Mouse (Mus musculus): Measurements from ENCODE around the gene Nif3l1. TPM values are rescaled to one million over a fixed set of nuclear protein-coding genes. Genes with fewer than 3 reads are reported as not detected.

Gene Nif3l1
- 10 to 100 TPM; 20.2 to 21.5 TPM for total RNA-seq (2021)
- long read RNA-seq, transcript Nif3l1-201 (7 exons, 3,769 nt), result major isoform, 20 of 25 reads
- long read RNA-seq, partial matches to known transcripts, result 0 of 25 reads
- long read RNA-seq, other reads (novel, unspliced or antisense), result 2 of 25 reads

GRCm38 (mm10) chr1:58445143-58445722, at the start of gene Nif3l1, which contains the start of gene Ppil3:
Gene Nif3l1, plus strand, starts transcription at chr1:58445151.
Gene Ppil3, minus strand, starts transcription at chr1:58445486.
- DNase-seq (ENCODE audit: low spot score in 2 of 2), result peak; percentile 84 to 90

- no peak for DNase-seq (ENCODE audit: low spot score in 2 of 2)
Observed at GRCm38 (mm10) chr1:58395341-58395740, 49.6 kb upstream of the Nif3l1 start.

DNA sequence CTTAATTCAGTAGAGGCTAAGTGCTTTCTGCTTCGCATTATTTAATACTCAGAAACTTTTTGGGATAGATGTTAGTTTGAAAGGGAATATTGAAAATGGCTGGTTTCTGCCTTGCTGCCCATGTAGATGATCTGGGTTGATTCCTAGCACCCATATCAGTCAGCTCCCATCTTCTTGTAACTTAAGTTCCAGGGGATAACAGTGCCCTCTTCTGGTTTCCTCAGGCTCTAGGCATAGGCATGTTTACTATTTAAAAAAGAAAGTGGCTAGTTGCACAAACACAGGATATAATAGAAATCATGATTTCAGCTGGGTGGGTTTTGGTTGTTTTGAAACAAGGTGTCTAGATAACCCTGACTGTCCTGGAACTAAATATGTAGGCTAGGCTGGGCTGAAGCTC, 48.8 kb upstream of the Nif3l1 start:
- no peak for DNase-seq (ENCODE audit: low spot score in 2 of 2)

GRCm38 (mm10) chr1:58397731-58398130, 47.2 kb upstream of the Nif3l1 start:
- DNase-seq (ENCODE audit: low spot score in 2 of 2), result no peak

GRCm38 (mm10) chr1:58401396-58401795, 43.6 kb upstream of the Nif3l1 start:
- no peak for DNase-seq (ENCODE audit: low spot score in 2 of 2)

DNA sequence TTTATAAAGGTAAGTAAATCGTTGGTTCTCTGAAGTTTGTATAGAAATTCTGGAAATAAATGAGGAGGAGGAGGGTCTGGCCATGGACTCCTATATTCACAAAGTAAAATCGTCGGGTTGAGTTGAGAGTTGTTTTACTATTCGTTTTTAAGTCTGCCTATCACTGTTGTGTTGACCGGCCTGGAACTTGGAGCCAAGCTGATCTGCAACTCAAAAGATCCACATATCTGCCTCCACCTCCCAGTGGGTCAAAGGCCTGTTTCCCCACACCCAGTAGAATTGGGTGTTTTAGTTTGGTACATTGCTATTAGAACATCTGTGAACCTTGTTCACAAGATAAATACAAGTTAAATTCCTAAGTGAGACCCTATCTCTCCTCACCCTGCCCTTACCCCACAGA, 41.2 kb upstream of the Nif3l1 start:
- no peak for DNase-seq (ENCODE audit: low spot score in 2 of 2)

- no peak for DNase-seq (ENCODE audit: low spot score in 2 of 2)
Observed at GRCm38 (mm10) chr1:58407321-58407720, 37.6 kb upstream of the Nif3l1 start.

GRCm38 (mm10) chr1:58408141-58408540, 36.8 kb upstream of the Nif3l1 start:
- DNase-seq (ENCODE audit: low spot score in 2 of 2), result no peak

GRCm38 (mm10) chr1:58409553-58410197, 35.3 kb upstream of the Nif3l1 start:
- DNase-seq (ENCODE audit: low spot score in 2 of 2), result no peak

GRCm38 (mm10) chr1:58410198-58410588, 34.8 kb upstream of the Nif3l1 start:
- DNase-seq (ENCODE audit: low spot score in 2 of 2), result no peak

GRCm38 (mm10) chr1:58410776-58411175, 34.2 kb upstream of the Nif3l1 start:
- no peak for DNase-seq (ENCODE audit: low spot score in 2 of 2)

- DNase-seq (ENCODE audit: low spot score in 2 of 2), result no peak
Observed at GRCm38 (mm10) chr1:58415442-58415841, 29.5 kb upstream of the Nif3l1 start.

DNA sequence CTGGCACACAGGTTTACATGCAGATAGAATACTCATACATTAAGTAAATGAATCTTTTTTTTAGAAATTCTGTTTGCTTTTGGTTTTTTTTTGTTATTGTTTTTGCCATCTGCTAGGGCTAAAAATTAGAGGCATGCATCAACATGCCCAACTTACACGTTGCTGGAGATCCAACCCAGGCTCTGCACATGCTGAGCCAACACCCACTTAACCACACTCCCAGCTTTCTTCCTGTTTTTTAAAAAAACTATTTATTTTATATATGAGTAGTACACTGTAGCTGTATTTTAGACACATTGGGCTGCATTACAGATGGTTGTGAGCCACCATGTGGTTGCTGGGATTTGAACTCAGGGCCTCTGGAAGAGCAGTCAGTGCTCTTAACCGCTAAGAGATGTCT, 28.9 kb upstream of the Nif3l1 start:
- DNase-seq (ENCODE audit: low spot score in 2 of 2), result no peak

- no peak for DNase-seq (ENCODE audit: low spot score in 2 of 2)
Observed at GRCm38 (mm10) chr1:58420032-58420431, 24.9 kb upstream of the Nif3l1 start.

- no peak for DNase-seq (ENCODE audit: low spot score in 2 of 2)
Observed at GRCm38 (mm10) chr1:58420961-58421360, 24.0 kb upstream of the Nif3l1 start.

DNA sequence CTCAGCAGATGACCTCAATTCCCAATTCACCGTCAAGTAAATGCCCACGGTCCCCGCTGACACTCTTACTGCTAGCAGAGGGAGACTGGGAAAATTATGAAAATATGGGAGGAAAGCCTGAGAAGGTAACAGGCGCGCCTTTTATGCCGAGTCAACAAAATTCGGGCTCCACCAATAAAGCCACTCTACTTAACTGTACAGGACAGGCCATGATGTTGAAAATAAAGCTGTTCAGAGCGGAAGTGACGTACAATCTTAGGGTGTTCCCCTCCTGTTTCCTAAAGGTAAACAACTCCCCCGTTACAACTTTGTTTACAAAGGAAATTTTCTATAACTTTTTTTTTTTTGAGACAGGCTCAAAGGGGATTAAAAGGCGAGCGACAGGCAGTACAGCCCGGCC, 22.1 kb upstream of the Nif3l1 start:
- DNase-seq (ENCODE audit: low spot score in 2 of 2), result no peak

DNA sequence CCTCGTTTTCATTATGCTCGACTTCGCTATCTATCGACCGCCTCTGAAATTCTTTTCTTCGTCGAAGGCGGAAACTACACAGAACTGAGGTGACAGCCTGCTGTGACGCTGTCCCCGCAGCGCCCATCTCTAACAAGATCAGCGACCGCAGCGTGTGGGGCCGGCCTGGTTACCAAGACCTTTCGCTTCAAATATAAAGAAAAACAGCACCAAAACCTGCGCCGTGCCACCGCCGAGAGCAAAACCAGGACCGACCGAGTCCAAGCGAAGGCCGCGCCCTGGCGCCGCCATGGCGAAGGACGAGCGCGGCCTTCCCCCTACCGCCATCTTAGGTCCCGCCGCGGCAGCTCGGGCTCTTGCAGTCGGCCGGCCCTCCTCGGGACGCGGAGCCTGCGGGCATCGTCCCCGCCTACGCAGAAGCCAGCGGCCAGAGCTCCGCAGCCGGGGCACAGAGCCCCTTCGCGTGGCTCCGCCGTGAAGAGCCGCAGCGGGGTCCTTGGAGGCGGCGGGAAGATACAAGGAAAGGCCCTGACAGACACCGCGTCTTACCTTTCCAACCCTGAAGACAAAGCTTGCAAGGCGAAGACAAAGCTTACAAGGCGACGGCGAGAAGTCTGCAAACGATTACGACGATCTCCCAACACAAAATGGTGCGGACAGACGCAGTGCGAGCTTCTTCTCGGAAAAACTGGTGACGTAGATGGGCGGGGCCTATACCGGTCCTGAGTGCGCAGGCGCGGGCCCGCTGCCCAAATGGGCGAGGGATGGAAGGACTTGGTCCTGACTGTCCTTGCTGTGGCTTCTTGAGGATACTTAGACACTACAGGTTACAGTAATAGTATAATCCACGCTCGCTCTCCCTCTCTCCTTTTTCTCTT, 21.3 kb upstream of the Nif3l1 start, which contains the start of gene Clk1:
TSS of gene Clk1 (minus strand) at position 696 of the 878 bp plus-strand sequence.
- DNase-seq (ENCODE audit: low spot score in 2 of 2), result peak; percentile 99

DNA sequence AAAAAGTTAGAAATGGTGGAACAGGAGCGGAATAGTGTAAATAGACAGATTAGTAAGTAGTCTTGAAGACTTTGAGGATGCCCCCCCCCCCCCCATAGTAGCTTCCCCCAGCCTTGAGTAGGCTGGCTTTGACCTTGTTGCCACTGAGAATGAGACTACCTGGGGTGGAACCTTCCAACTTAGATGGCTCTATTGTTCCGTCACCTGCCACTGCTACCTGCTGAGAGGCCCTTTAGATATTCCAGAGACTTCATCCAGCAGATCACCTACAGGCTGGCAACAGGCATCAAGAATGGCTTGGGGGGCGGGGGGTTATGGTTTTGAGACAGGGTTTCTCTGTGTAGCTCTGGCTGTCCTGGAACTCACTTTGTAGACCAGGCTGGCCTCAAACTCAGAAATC, 20.4 kb upstream of the Nif3l1 start:
- DNase-seq (ENCODE audit: low spot score in 2 of 2), result no peak

GRCm38 (mm10) chr1:58444691-58445090, 260 bp upstream of the Nif3l1 start:
- DNase-seq (ENCODE audit: low spot score in 2 of 2), result no peak

GRCm38 (mm10) chr1:58445861-58446260, 910 bp downstream of the Nif3l1 start:
- DNase-seq (ENCODE audit: low spot score in 2 of 2), result no peak

GRCm38 (mm10) chr1:58447766-58448165, 2.8 kb downstream of the Nif3l1 start:
- DNase-seq (ENCODE audit: low spot score in 2 of 2), result no peak

DNA sequence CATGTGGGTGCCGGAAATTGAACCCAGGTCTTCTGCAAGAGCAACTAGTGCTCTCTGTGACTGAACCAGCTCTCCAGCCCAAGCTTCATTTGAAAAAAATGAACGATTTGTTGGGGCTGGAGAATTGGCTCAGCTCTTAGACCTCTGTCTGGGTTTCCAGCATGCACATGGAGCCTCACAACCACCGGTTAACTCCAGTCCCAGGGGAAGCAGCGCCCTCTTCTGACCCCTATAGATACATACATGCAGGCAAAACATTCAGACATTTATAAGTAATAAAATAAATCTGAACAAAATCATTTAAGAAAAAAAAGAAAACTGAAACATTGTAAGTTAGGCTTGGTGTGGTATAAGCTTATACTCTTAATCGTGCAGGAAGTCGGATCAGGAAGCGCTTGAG, 3.4 kb downstream of the Nif3l1 start:
- DNase-seq (ENCODE audit: low spot score in 2 of 2), result no peak

All from layer of hippocampus, postnatal 10 days (tissue).